ENCODE assay signal across 13 mouse cellular contexts in the genomic region with DNA sequence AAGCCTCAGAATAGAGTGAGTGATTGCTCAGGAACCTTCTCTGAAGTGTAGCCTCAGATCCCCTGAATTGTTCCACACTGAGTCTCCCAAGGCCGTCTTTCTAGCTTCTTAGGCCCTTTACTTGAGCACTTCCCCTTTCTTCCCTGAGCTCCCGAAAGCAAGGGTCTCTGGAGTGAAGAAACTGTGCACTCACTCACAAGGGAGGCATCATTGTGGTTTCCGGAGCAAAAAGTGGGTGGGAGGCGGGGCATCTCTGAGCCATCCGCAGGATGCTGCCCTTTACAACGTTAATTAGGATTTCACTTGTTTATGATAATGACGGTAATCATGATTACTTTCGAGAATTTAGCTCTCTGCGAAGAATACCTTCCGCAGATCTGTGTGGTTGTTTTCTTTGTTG. TPM values are rescaled to one million over a fixed set of nuclear protein-coding genes. Genes with fewer than 3 reads are reported as not detected.
A peak's percentile ranks its signal among the peaks of the same experiment; 100 is the strongest.
DNase-seq lines count a peak whose midpoint lies in the region; ATAC-seq lines count a peak whose summit lies in the region.
"Had no signal": no experiment of that assay in that cellular context is flagged by ENCODE, and none has a peak within 500 bp of the region (broad histone marks: within the 10 kb centered on the region; RNA-seq: fewer than 3 reads in every experiment).

No protein-coding gene starts in this region.

- H3K27me3 ChIP-seq in kidney, embryonic 15.5 days: peaks cover 30% of the 10 kb centered on the region
- H3K27me3 ChIP-seq in forebrain, embryonic 13.5 days: peaks cover 17% of the 10 kb centered on the region; the same call in 1 of the 2 replicates
- H3K27me3 ChIP-seq in limb, embryonic 12.5 days: peaks cover 38% of the 10 kb centered on the region

- no peaks in the 10 kb centered on the region for H3K9me3 ChIP-seq in kidney, embryonic 15.5 days (replicated peaks)
- no peaks in the 10 kb centered on the region for H3K9me3 ChIP-seq in forebrain, embryonic 13.5 days (replicated peaks)
- H3K9me3 ChIP-seq in limb, embryonic 12.5 days: no peaks in the 10 kb centered on the region

- H3K4me3 ChIP-seq in kidney, embryonic 15.5 days (replicated peaks): no peak overlapping the region
- H3K4me3 ChIP-seq in forebrain, embryonic 13.5 days: no peak overlapping the region
- no peak overlapping the region for H3K4me3 ChIP-seq in limb, embryonic 12.5 days (replicated peaks)

- DNase-seq in kidney, postnatal 14 days: no peak
- peak; percentile 12 for DNase-seq in embryo, embryonic 9.5 days (ENCODE audit: extremely low spot score)
- DNase-seq in urinary bladder, postnatal 36 days (ENCODE audit: low spot score in 2 of 2): no peak
- no peak for DNase-seq in layer of hippocampus, postnatal 25 days (ENCODE audit: extremely low spot score in 1 of 2, low spot score in 1 of 2)
- no peak for DNase-seq in layer of hippocampus, postnatal 36 days
- DNase-seq: gastrocnemius, postnatal 10 days; kidney, adult 8-10 months; thymus, postnatal 25 days had no signal

- WGBS in kidney, embryonic 15.5 days: 2% methylated on average over 10 of the region's 10 CpGs
- WGBS in forebrain, embryonic 13.5 days: 11% methylated on average over 10 of the region's 10 CpGs
- 4% methylated on average over 10 of the region's 10 CpGs for WGBS in limb, embryonic 12.5 days

- H3K4me1 ChIP-seq in kidney, embryonic 15.5 days: no peaks in the 10 kb centered on the region
- peaks cover 17% of the 10 kb centered on the region for H3K4me1 ChIP-seq in forebrain, embryonic 13.5 days
- 0 out of 2 replicates have a peak, but pooled peaks cover 6% of the 10 kb centered on the region for H3K4me1 ChIP-seq in limb, embryonic 12.5 days (replicated peaks)

- H3K36me3 ChIP-seq in kidney, embryonic 15.5 days: no peaks in the 10 kb centered on the region
- H3K36me3 ChIP-seq in forebrain, embryonic 13.5 days (ENCODE audit: poor library complexity, severe bottlenecking): no peaks in the 10 kb centered on the region
- H3K36me3 ChIP-seq in limb, embryonic 12.5 days: no peaks in the 10 kb centered on the region

- no peak overlapping the region for H3K27ac ChIP-seq in kidney, embryonic 15.5 days
- H3K27ac ChIP-seq in forebrain, embryonic 13.5 days: no peak overlapping the region
- H3K27ac ChIP-seq in limb, embryonic 12.5 days: no peak overlapping the region

- H3K9ac ChIP-seq in kidney, embryonic 15.5 days: no peak overlapping the region
- H3K9ac ChIP-seq in forebrain, embryonic 13.5 days: no peak overlapping the region
- no peak overlapping the region for H3K9ac ChIP-seq in limb, embryonic 12.5 days (replicated peaks)

- peak overlapping the region; percentile 14; the same call in 1 of the 2 replicates for H3K4me2 ChIP-seq in kidney, embryonic 15.5 days
- H3K4me2 ChIP-seq in forebrain, embryonic 13.5 days: peak overlapping the region; percentile 7; the same call in 1 of the 2 replicates
- H3K4me2 ChIP-seq in limb, embryonic 12.5 days: peak overlapping the region; percentile 29; the same call in 1 of the 2 replicates

- ATAC-seq in kidney, embryonic 15.5 days (replicated peaks; ENCODE audit: low FRiP score): no peak
- no peak for ATAC-seq in forebrain, embryonic 13.5 days
- ATAC-seq in limb, embryonic 12.5 days (ENCODE audit: insufficient number of reproducible peaks, insufficient read depth, low FRiP score, low TSS enrichment, low read depth): no peak

RNA-seq across cellular contexts. Expression of a gene that starts 41.6 kb away (rescaled TPM):
- polyA plus RNA-seq in kidney, embryonic 15.5 days (2015; fragmentation: Nextera tagmentation; extraction: Ambion mirVana): 0.09 and 0.27 TPM in 2 replicates
- polyA plus RNA-seq in forebrain, embryonic 13.5 days (2015; fragmentation: Nextera tagmentation; extraction: Ambion mirVana): 1.5 and 1.7 TPM in 2 replicates
- 0.18 and 0.20 TPM in 2 replicates for polyA plus RNA-seq in limb, embryonic 12.5 days (2016; fragmentation: Nextera tagmentation; extraction: Ambion mirVana)
- 100 to 1,000 TPM; 132 to 180 TPM for total RNA-seq in layer of hippocampus, postnatal 25 days (2021)
- 100 to 1,000 TPM; 169 to 196 TPM for total RNA-seq in layer of hippocampus, postnatal 36 days (2021)
- total RNA-seq: megakaryocyte-erythroid progenitor cell, adult 5-6 weeks had no signal
- polyA plus RNA-seq: liver, embryonic 16.5 days had no signal
